Mouse (Mus musculus) cerebellum, postnatal 14 days (tissue): ENCODE results near the gene Gars.

Experiments used
- DNase-seq, 2 experiments: peaks; one replicate each; pipeline ENCODE4 v3.0.0; 2021; ENCODE audit warnings: mixed read lengths in 2 of 2

The Gars gene

GRCm38 (mm10) chr6:55037799-55038670, at the start of gene Gars:
Gars (plus strand) TSS chr6:55038007.
- DNase-seq: peak; percentile 86 to 92

DNA sequence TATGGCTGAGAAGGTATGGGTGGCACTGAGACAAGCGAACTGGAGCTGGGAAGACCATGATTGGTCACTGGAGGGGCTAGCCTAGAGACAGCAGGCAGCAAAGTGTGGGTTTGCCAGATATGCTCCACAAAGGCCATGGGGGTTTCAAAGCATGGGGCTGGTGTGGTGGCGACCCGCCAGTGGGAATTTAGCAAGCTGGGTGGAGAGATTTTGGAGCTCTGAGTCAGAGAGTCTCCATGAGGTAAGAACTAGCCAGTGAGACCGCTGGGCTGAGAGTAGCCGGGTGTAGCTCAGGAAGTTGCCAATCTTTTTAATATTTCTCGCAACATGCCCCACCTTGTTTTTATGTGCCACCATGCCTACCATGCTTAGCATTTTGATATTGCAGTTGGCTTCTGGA, 49.7 kb upstream of the Gars start:
- no peak for DNase-seq

DNA sequence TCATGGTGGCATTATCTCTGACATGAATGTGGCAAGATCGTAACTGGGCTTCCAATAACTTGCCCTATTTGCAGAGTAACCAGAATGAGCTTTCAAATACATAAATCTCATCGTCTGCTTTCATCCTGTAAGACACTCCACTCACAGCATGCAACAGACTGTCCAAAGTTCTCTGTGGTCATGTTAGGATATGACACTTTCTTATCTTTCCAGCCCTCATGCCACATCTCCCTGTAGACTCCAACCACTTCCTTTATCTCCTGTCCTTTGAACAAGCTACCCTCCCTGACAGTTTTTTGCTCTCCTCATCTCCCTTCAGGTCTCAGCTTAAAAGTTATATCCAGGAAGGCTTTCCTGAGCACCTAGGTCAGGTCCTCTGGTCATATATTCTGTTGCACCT, 46.6 kb upstream of the Gars start:
- DNase-seq: no peak

DNA sequence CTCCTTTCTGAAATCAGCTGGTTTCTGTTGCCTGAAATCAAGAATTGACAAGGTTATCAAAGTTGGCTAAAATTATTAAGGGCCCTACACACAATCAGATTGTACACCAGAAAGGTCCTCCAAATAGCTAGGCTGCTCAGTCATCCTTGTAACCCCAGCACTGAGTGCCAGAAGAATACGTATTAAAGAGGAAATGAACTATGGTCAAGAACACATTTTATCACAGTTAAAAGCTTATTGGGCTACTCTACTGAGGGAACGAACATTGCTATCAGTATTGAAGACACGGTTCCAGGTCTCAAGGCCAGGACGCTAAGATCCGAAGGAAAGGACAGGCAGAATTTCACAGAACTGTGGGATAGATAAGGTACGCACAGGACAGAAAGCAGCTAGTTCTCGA, 45.7 kb upstream of the Gars start:
- DNase-seq: no peak

DNA sequence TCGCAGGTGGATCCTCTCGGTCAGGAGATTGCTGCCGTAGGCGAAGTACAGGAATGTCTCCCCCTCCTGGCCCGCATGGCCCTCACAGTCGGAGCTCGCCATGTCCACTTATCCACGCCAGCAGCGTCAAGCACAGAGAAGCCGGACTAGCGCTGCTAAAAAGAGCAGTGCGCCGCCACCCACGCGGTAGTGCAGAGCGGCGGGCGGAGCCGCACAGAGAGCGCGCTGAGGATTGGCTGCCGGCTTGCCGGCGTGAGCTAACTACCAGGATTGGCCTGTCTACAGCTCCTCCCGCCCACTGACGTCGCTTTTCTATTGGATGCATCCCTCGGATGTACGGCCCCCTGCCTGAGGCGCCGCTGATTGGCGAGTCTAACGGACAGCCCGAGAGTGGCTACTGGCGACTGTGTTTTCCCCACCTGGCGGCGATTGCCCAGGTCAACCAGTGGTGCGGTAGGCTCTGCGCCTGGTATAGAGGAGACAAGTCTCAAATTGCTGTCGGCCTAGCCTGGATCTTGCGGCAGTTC, 45.0 kb upstream of the Gars start, which contains the start of gene Ggct:
TSS of gene Ggct (minus strand) at position 217 of the 527 bp plus-strand sequence.
- peak; percentile 96 for DNase-seq

DNA sequence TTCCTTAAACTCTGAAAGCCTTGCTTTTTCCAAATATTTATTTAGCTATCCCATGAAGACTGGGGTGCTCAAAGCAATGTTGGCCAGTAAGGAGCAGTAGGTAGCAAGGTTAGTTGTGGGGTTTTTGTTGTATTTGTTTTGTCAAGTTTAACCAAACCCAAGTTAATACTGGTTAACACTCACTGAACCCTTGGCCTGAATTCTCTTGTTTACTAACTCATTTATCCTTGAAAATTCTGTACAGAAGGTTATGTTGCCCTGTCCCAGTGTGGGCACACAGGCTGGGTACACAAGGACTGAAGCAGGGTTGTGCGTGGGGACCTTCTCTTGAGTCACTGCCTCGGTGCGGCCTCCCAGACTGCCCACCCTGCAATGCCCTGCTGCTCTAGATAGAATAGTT, 41.4 kb upstream of the Gars start:
- DNase-seq: no peak

DNA sequence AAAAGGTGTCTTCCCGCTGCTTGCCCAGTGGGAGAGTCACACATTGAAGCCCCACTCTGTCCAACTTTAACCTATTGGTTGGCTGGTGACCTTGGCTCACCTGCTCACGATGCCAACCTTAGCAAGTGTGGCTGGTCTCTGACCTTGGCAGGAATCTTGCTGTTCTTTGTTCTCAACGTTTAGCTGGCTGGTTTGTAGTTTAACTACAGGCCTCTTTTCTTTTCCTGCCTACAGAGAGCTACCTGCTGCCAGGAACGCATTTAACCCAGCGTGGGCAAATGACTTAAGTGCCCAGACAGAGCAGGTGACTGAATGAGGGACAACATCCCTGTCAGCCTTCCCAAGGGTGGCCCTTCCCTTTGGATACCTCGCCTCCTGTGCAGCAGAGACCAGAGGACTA, 40.1 kb upstream of the Gars start:
- no peak for DNase-seq

- DNase-seq: no peak
Measured at GRCm38 (mm10) chr6:55001320-55001719, 36.5 kb upstream of the Gars start.

DNA sequence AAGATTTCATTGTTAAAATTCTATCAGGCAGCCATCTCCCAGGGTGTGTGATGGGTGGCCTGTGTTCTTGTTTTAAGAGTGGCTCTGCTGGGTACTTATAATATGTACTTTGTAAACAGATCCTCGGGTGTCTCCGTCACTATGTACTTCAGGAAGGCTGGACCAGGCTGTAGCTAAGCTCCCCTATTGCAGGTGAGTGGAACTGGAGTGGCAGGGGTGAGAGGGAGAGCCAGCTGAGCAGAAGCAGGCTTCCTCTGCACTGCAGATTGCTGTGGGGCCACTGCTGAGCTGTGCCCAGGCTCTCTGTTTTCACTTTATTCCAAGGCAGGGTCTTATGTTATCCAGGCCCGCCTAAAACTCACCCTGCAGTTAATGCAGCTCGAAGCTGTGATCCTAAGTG, 35.4 kb upstream of the Gars start:
- no peak for DNase-seq

- DNase-seq: no peak
Measured at GRCm38 (mm10) chr6:55003559-55003958, 34.2 kb upstream of the Gars start.

GRCm38 (mm10) chr6:55008401-55008800, 29.4 kb upstream of the Gars start:
- no peak for DNase-seq

DNA sequence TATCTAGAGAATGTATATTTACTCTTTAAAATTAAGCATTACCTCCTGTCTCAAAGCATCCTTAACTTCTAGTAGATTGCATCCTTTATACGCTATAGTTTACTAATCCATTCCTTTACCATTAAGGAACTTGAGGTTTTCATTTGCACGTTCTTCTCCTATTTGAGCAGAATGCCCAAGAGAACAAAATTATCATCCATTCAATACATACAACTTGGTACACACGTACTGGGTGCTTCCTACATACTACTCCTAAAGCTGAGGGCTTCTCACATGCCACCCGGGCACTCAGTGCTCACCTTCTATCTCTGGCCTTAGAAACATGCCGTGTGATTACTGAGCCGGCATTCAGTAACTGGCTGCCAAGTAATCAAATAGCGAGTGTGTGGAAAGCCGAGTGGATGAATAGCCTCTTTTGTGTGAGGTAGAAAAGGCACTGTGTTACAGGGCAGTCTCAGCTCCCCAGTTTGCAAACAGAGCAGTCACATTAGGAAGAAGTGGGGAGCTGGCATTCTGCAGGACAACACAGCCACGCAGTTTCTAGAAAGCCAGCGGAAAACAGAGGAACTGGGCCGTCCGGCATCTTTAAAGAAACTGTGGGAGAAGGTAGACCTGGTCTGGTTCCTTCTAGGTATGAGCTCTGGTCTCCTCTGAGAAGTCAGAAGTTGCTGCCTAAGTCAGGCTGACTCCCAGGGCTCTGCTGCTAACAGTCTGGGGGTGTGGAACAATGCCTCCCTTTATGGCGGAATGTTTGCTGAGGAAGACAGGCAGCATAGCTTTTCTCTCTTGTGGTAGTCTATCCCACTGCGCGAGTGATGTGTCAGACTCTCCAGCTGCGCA, 28.2 kb upstream of the Gars start:
- no peak for DNase-seq

GRCm38 (mm10) chr6:55010330-55011091, 27.3 kb upstream of the Gars start:
- DNase-seq: no peak

DNA sequence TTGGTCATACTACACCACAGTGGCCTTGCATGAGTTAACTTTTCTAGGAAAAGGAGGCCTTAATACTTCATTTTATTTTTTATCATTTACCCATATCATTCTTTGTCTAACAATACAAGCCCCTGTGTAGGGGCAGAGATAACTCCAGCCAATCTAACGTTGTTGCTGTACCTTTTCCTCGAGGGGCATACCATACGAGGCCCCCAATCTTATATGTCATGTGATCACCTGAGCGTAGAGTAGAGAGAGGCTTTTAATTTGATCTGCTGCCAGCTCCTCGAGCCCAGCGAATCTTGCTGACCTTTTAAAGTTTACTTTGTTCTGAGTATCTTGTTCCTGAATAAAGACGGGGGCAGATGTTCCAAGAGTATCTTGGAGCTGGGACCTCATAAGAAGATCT, 25.3 kb upstream of the Gars start:
- DNase-seq: no peak

DNA sequence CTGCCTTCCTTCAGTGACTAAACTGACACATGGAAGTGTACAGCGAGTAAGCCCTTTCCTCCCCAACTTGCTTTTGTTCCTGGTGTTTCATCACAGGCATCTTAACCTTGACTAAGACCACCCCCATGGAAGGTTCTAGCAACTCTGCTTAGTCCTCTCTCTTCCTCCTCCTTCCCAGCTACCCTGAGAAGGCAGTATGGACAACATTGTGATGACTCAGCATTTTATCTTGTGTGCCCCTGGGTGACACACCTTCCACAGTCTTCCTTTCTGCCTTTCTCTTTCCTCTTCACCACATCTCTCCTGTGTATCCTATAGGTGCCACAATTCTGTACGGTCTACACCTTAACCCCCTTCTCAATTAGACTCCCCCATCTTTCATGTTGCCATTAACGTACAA, 23.6 kb upstream of the Gars start:
- DNase-seq: no peak

DNA sequence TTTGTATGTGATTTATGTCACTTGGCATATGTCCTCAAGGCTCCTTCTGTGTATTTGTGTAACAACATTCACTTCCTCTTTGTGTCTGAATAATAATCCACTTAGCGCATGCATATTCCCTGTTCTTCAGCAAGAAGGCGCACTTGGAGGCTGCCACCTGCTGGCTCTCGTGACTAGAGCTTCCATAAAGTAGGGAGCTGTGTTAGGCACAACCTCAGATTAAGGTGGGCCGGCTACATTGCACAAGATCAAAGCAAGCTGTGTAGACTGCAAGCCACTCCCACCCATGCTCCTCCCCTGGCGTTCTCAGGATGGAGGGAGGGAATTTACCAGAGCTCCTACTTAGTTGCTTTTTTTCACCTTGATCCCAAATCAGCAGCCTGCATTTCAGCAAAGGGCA, 21.6 kb upstream of the Gars start:
- DNase-seq: peak; percentile 26 to 35

GRCm38 (mm10) chr6:55016710-55017583, 20.9 kb upstream of the Gars start:
- DNase-seq: peak; percentile 72 to 78

DNA sequence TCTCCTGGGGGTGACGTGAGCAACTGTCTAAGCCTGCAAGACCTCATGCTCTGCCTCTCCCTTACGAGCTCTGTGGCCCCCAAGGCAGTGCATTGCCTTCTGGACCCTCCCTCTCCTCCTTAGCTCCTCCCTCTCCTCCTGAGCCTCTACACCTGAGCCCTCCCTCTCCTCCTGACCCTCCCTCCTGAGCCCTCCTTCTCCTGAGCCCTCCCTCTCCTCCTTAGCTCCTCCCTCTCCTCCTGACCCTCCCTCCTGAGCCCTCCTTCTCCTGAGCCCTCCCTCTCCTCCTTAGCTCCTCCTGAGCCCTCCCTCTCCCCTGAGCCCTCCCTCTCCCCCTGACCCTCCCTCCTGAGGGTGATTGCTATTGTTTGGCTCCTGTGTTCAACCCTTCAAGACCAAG, 19.4 kb upstream of the Gars start:
- no peak for DNase-seq

DNA sequence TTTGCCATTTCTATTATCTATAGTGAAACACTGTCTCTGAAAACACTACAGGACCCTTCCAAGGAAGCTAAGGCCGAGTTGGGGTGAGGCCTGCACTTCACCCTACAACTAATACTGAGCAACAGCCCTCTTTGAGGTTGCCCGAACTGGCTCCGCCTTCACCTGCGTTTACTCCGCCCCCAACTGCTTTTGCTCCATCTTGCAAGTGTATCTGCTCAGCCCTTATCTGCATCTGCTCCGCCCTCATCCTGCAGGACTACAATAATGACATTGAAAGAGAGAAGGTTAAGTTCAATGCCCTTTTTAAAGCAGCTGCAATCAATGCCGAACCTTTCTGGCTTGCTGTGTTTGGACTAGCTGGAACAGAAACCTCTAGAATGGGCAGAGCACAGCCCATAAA, 16.0 kb upstream of the Gars start:
- DNase-seq: no peak

- DNase-seq: no peak
Measured at GRCm38 (mm10) chr6:55027642-55028041, 10.2 kb upstream of the Gars start.

DNA sequence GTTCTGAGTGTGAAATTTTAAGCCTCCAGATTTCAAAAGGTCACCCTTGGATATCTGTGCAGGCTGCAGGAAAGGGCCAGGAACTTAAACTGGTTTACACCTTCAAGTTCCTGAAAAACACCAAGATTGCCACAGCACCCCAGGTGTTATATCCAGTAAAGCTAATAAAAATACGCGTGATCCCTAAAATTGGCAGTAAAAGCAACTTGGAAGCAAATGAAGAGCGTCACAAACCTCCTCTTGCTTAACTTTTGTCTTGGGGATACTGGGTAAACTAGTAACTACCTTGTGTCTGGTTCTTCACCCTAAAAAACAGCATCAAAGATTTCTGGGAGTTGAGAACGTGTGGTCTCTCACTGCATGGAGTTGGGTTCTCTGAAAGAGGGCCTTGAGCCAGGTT, 1.1 kb upstream of the Gars start:
- no peak for DNase-seq
